Mouse (Mus musculus) naive thymus-derived CD4-positive, alpha-beta T cell, adult 2 months (primary cell): ENCODE measurements around the gene Amph.

Experiments
- DNase-seq: peaks from one replicate; pipeline ENCODE4 v3.0.0-alpha.2; 2011; ENCODE audit warnings: low read depth

Amph gene

DNA sequence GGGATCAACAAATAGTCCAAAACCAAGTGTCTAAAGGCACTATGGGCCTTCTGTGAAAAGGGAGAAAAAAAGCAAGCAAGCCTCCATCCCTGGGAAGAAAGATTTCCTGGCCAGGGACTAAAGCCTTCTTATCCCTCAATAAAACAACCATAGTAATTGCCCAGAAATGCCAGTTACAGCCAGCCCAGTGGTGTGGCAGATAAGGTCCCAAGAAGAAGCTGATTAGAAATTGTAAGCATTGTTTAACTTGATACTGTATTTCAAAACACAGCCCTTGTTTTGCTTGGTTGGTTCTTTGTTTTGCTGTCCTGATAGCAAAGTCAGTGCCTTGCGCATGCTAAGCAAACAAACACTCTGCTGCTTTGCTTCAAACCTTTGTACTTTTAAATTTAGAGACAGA, 191.8 kb downstream of the Amph start:
- no peak for DNase-seq

DNA sequence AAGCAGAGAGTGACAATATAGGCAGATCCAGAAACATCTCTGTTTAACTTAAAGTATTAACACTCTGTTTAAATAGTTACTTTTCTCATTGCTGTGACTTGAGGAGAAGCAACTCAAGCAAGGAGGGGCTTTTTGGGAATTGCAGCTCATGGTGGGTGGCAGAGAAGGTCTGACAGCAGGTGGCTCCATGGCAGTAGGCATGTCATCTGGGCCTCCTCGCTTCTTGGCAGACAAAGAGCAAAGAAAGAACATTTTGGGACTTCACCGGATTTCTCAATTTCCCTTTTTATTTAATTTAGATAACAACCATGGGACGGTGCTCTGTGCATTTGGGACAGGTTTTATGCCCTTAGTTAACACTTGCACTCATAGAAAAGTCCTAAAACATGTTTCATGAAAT, 195.8 kb downstream of the Amph start:
- DNase-seq = no peak

DNA sequence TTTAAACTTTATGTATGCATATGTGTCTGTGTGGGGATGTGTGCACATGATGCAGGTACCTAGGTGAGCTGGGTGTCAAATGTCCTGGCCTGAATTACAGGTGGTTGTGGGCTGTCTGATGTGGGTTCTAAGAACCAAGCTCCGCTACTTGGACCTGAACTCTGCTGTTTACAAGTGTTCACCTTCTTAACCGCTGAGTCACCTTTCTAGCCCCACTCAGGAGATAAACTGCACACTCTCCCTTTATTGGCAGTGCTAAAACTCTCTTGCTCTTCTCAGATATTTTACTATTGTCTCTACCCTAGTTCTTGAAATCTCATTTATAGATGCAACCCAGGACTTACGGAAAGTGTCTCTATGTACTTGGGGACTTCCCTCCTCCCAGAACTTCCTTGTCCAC, 199.5 kb downstream of the Amph start:
- no peak for DNase-seq

DNA sequence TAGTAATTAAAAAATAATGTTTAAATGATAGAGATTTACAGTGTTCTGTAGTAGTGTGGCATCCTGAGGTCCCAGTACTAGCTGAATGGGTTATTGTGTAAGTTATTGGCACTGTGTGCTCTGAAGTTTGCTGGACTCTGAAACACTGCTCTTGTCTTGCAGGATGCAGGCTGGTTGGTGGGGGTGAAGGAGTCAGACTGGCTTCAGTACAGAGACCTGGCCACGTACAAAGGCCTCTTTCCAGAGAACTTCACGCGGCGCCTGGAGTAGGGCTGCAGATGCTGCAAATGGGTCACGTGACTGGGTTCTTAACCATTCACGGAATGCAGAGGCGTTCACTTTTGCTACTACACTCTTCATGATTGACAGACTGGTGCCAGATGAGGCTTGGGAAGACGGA, 201.6 kb downstream of the Amph start:
- no peak for DNase-seq

DNA sequence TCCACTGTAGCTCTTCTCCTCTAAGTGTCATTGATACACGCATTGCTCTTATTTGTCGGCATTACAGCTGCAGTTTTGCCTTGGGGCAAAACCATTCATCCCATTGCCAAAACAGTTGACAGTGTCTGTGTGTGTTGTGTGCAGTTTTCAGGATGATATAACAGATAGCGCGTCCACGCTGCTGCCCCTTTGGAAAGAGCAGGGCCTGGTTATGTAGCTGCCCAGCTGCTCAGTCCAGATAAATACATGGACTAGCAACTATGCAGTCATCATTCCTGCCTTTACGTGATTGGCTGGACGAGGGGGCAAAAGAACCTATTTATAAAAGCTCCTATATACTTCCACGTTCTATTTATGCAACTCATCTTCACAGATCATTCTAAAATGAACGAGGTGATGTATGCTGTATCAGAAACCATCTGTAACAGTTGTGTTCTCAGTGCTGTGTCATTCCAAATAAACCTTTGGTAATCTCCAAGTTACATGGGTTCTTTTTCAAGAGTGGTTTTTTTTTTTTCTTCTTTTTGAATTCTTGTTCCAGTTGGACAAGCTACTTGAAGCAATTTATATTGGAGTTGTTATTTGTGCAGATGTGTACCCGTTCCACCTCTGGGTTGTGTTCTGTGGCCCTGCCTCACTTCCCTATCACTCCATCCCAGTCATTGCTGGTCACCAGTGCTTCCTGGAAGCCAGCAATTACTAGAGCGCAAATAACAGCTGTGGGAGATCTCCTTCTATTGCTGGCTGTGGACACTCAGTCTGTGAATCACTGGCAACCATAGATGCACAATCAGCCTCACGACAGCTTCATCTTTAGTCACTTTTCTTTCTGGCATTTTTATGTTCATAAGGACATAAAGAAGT, 202.7 kb downstream of the Amph start:
- no peak for DNase-seq

DNA sequence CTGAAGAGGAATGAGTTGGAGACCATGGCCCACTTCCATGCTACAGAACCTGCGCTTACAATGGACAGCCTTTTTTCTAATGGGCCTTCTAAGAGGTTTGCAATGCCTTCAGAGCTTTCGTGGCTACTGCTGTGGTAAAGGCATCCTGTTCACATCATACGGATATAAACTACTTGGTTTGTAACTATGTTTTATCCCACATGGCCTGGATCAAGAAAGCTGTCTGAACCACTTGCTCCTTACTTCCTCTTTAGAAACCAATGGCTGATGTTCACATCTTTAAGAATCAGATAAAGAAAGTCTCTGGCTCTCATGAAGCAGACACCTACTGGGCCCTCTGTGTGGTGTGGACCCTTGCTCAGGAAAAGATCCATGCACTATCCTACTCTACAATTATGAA, 204.1 kb downstream of the Amph start:
- DNase-seq = no peak

DNA sequence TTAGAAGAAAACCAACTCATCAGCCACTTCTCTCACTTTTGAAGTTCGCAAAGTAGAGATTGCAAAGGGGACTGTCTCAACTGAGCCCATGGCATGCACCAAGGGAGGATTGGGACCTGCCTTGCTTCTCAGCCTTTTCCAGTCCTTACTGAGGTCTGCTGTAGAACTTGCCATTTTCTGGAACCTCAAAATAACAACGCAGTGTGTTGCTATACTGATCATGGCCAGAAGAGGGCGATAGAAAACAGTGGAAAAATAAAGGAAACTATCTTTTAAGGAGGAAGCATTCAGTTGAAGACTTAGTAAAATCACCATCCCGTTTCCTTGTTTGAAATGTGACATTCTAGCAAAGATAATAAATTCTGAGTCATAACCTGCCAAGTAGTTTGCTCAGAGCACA, 210.5 kb downstream of the Amph start:
- DNase-seq = peak; percentile 70

DNA sequence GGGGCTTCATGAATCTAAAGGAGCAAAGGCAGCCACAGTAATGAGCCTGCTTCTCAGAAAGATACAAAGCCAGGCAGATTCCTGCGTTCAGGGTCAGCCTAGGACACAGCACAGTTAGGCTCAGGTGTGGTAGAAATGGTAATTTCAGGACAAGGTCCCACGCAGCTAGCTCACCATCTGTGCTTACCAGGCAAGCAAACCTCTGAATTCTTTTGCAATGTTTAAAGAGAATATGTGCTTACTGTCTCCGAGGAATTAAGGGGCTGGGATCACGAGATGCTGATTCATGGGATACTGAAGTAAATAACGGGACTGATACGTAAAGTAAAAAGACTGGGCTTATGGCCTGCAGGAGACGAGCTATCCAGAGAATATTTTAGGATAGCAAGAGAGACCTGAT, 212.6 kb downstream of the Amph start:
- no peak for DNase-seq

DNA sequence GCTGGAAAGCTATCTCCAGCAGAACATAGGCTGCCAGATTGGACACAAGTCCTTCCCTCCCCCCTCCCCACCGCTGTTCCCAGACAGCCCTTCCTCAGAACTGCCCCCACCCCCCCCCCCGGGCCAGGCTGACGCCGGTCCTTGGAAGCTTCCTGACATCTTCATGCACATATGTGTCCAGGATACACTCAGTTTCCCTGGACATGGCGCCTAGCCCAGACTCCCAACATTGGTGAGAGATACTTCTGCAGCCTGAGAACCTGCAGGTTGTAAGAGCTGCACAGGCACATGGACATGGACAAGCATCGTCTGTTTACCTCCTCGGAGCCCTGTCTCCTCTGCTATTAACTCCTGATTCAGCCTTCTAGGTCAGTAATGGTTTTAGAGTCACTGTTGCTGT, 213.1 kb downstream of the Amph start:
- DNase-seq = no peak

DNA sequence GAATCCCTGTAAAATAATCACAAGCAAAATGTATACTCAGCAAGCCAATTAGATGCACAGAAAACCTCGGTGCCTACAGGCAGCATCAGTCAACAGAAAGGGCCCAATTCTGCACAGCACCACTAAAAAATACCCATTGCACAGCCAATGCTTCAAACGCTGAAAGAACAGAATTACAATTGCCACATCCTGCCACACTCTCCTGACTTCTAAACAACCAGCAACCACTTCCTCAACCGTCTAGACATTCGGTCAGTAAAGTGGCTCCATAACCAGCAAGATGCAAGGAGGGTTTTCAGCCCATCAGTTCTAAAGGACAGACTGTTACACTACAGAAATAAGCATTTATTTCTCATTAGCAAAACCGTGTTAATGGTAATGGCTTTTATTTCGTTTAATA, 214.1 kb downstream of the Amph start:
- peak; percentile 72 for DNase-seq

DNA sequence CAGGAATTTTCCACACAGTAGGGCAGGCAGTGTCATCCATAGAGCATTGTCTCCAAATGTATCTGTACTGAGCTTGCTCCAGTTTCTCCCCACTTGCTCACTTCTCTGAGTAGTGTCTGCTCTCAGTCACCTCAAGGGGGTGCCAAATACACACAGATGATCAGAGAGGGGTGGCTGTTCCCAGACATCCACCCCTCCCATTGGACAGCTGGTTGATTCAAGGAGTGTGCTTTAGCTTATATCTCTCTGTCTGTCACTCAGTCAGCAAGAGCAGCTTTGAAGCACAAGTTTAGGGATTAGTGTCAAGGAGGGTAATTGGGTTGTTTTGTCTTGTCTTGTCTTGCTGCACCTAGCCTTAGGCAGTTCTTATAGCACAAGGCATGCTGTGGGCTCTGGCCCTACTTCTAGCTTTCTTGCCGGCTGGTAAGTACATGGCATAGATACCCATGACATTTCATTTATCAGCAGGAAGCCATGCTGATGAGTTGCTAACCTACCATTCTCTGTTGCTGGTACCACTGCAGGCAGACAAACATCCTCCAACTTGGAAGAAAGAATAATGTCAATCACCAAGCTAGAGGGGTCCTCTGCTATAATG, 229.8 kb downstream of the Amph start:
- DNase-seq = peak; percentile 77

DNA sequence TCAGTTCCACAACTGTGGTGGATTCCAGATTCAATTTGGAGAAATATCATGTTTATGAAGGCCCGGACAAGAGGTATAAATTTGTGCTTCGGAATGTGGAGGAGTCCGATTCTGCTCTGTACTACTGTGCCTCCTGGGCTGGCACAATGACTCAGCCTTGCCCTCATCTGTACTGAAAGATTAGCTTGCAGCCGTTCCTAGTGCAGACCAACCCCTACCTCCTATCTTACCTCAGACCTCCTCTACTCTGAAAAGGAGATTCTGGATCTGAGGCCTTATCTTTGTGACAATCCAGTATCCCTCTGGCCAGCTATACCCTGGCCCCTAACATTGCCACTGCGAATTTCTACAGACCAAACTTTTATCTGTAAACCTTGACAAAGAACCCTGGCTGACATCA, 230.3 kb downstream of the Amph start:
- DNase-seq = no peak

DNA sequence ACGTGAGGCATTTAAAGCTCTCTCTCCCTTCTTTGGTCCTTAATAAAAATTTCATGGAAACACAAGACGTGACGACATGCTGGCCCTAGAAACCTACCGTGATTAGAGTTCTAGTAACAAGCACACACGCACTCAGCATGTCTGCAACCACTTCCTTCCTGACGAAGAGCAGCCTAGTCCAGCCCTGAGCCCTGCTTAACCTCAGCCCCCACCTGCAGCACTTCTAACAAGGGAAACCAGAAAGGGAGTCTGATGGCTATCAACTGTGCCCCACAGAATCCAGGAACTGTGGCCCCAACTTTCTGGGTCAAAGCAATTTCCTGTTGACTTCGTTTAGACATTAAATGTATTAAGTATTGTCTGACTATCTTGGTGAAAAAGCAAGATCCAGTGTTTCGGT, 234.3 kb downstream of the Amph start:
- peak; percentile 63 for DNase-seq

DNA sequence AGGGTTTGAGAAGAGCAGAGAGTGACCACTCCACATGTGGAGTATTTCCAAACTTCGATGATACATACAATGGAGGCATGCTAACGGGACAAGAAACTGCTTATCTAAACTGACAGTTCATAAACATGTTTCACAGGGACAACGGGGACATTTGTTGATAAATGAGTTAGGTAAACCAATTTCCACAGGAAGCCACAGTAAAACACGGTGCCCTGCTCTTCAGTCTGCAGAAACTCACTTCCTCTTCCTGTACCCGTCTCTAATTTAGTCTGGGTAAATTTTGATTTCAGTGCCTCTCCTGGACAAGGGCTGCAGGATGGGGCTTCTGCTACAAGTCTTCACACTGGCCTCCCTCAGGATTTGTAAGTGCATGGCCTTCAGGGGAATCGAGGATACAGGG, 242.0 kb downstream of the Amph start:
- DNase-seq = peak; percentile 30

DNA sequence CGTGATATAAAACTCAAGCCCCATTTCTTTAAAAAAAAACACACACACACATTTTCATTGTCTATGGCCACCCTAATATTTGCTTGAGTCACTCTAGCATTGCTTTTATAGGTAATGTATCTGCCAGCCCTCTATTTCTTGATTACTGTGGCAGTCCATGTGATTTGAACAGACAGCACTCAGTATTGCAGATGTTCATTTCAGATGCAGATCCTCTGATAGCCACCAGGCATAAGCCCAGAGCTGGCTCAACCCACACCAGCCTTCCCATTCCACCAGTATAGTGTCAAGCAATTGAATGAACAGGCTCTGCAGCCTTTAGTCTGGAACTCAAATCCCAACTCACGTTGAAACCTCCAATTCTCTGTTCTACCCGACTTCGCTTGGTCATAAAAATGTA, 246.8 kb downstream of the Amph start:
- DNase-seq = no peak

DNA sequence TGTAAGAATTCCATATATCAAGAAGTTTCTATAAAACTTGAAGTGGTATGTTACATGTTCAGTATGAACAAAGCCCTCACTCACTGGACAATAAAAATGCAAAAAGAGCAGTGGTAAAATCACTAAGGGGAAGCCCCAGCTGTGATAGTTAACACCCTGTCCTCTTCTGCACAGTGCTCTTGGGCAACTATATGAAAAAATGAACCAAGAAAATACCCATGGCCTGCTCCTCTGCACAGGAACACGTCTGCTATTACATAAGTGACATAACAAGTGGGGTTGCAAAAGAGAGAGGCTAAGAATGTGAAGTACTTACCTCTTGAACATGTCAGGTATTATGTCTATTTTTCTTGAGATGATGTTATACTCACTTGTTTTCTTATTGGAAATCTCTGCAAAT, 247.5 kb downstream of the Amph start:
- no peak for DNase-seq
